Mouse (Mus musculus): Measurements from ENCODE around the gene Txlng. TPM values are rescaled to one million over a fixed set of nuclear protein-coding genes. Genes with fewer than 3 reads are reported as not detected.

Txlng gene
- total RNA-seq (2023), result 1 to 10 TPM; 7.3 to 8.9 TPM

GRCm38 (mm10) chrX:162829203-162829708 lies at the start of gene Txlng:
Txlng (minus strand) TSS chrX:162829454.

GRCm38 (mm10) chrX:162760115-162760942 lies 68.9 kb downstream of the Txlng start, which contains the start of gene Rbbp7:
Rbbp7 (plus strand) TSS chrX:162760402.

Other genes with a start within 250 kb of the Txlng start
- gene Reps2, start 185.8 kb downstream of the Txlng start, total RNA-seq (2023), result 1 to 10 TPM; 1.3 to 5.5 TPM
- 10 to 100 TPM; 52.7 to 62.7 TPM for gene Rbbp7, start 69.1 kb downstream of the Txlng start, total RNA-seq (2023)
- 10 to 100 TPM; 29.3 to 34.3 TPM for gene Syap1, start 59.0 kb upstream of the Txlng start, total RNA-seq (2023)
- gene Ctps2, start 71.8 kb upstream of the Txlng start, total RNA-seq (2023), result 100 to 1,000 TPM in 1 of 2 experiments, 10 to 100 TPM in 1; 79.4 to 112 TPM
- gene S100g, start 135.1 kb upstream of the Txlng start, total RNA-seq (2023), result not detected

Measured in neutrophil, adult 59 days (primary cell).